Mouse (Mus musculus) cortical plate, adult 2 months (tissue): ENCODE measurements at regions not wholly inside any gene's neighbourhood (a gene's known extent, or its start where the extent isn't known, plus 50 kb on each side); places are given as distances from the start of the nearest gene placed in this dataset.

Source experiments
- CTCF ChIP-seq: fragments of 200-500 bp; IDR thresholded peaks from 2 replicates; pipeline ENCODE4 v1.5.1; 2011; ENCODE audit warnings: mild to moderate bottlenecking, control low read depth, low read length; ENCODE audit not compliant: insufficient read depth; ENCODE audit errors: extremely low read depth
- POLR2A ChIP-seq: fragments of 200-500 bp; IDR thresholded peaks from 2 replicates; pipeline ENCODE4 v1.6.1; 2011; ENCODE audit warnings: mild to moderate bottlenecking, low read length, control low read depth; ENCODE audit not compliant: insufficient read depth; ENCODE audit errors: extremely low read depth

DNA sequence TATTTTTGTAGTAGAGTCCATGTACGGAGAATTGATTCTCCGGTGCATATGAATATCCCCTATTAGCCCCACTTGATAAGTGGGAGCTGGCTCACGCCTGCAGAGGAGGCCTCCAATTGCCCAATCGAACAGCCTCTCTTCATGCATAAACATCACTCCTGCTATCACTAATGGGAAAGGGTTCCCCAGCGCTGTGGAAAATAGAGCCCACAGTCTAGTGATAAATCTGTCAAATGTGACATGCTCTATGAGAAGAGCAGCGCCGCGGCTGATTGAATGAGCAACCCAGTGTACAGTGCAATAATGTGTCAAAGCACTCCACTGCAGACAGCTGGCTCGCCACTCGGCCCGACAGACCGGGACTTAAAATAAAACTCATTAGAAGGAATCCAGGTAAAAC lies 182.8 kb upstream of the Id4 start:
- TF ChIP-seq POLR2A, result no peak
- TF ChIP-seq CTCF, result no peak
